Mouse (Mus musculus): Measurements from ENCODE around the gene Pmf1. TPM values are rescaled to one million over a fixed set of nuclear protein-coding genes. Genes with fewer than 3 reads are reported as not detected.

Pmf1 gene
- polyA plus RNA-seq, 1 experiment from 2014 or later, result 97.5 TPM

DNA sequence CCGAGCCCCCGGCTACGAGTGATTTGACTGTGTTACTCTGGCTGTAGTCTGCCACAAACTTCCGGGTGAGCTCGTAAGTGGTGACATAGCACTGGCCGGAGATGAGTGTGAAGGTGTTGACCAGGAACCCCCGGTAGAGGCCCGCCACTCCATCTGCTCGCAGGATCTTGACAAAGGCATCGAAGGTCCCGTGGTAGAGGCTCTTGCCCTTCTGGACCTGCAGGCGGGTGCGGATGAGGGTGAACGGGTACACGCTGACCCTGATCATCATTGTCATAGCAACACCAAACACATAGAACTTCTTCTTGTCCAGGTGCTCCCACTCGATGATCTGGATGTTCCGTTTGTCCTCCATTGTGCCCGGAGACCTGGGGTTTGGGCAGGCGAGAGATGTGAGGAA, 10.6 kb upstream of the Pmf1 start:
- DNase-seq (ENCODE audit: low spot score) (no peak), ATAC-seq (replicated peaks; ENCODE audit: low FRiP score, low read depth) (no peak)
- no peak for TF ChIP-seq CTCF (IDR thresholded peaks at IDR 0.05; ENCODE audit: low read depth)
- H3K4me3 ChIP-seq (replicated peaks; ENCODE audit: low read depth, low read length), result no peak overlapping the region
- H3K4me2 ChIP-seq (ENCODE audit: low read length), result no peak overlapping the region
- H3K36me3 ChIP-seq (ENCODE audit: insufficient read depth, low read length), result peaks cover 38% of the 10 kb centered on the region
- WGBS, result 90% methylated on average over 19 of the region's 19 CpGs
- H3K27me3 ChIP-seq (ENCODE audit: insufficient read depth, low read length), result no peaks in the 10 kb centered on the region
- no peak overlapping the region for H3K9ac ChIP-seq (ENCODE audit: low read depth, low read length)
- H3K27ac ChIP-seq, result no peak overlapping the region
- H3K9me3 ChIP-seq (replicated peaks; ENCODE audit: low read length), result no peaks in the 10 kb centered on the region
- H3K4me1 ChIP-seq (replicated peaks; ENCODE audit: insufficient read depth, low read length), result peaks cover 10% of the 10 kb centered on the region

DNA sequence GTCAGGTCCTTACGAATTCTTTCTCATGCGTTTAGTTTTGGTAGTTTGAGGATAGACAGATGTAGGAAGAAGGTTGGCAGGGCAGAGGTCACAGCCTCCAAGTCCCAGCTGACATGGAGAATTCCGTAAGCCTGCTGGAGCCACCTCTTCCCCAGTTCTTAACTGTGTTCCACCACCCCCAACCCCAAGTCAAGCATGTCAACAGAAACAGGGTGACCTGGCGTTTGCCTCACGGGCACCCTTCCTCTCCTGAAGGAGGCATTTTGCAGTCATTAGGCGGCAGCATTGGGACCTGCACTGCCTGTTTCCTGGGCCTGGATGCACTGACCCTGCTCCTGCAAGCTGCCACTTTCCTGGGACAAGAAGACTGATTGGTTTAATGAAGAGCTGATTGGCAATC, 7.9 kb upstream of the Pmf1 start:
- H3K4me2 ChIP-seq (ENCODE audit: low read length), result no peak overlapping the region
- ATAC-seq (replicated peaks; ENCODE audit: low FRiP score, low read depth) (no peak), DNase-seq (ENCODE audit: low spot score) (no peak)
- H3K9me3 ChIP-seq (replicated peaks; ENCODE audit: low read length), result no peaks in the 10 kb centered on the region
- H3K27me3 ChIP-seq (ENCODE audit: insufficient read depth, low read length), result no peaks in the 10 kb centered on the region
- peak overlapping the region; percentile 23; the same call in 1 of the 2 replicates for H3K9ac ChIP-seq (ENCODE audit: low read depth, low read length)
- H3K36me3 ChIP-seq (ENCODE audit: insufficient read depth, low read length), result peaks cover 46% of the 10 kb centered on the region
- H3K27ac ChIP-seq, result no peak overlapping the region
- no peaks in the 10 kb centered on the region; the same call in 1 of the 2 replicates for H3K4me1 ChIP-seq (replicated peaks; ENCODE audit: insufficient read depth, low read length)
- 69% methylated on average over 6 of the region's 6 CpGs for WGBS
- no peak overlapping the region for H3K4me3 ChIP-seq (replicated peaks; ENCODE audit: low read depth, low read length)
- TF ChIP-seq CTCF (IDR thresholded peaks at IDR 0.05; ENCODE audit: low read depth), result no peak

DNA sequence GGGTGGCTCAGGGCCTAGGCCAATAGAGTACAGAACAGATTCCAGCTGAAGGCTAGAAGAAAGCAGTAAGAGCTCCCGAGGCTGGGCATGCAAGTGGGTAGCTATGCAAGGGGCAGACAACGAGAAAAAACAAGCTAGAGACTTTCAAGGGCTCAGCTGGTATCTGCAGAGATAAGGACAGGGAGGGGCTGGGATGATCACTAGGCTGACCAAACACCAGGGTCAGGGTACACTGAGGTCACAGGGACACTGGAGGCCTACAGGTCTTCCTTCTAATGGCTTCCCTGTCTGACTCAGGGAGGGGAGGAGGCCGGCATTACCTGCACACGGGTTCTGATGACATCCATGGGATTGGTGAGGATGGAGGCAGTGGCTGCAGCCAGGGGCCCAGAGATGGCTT, 5.5 kb upstream of the Pmf1 start:
- H3K9me3 ChIP-seq (replicated peaks; ENCODE audit: low read length), result no peaks in the 10 kb centered on the region
- peaks cover 5% of the 10 kb centered on the region; the same call in 1 of the 2 replicates for H3K4me1 ChIP-seq (replicated peaks; ENCODE audit: insufficient read depth, low read length)
- no peaks in the 10 kb centered on the region for H3K27me3 ChIP-seq (ENCODE audit: insufficient read depth, low read length)
- WGBS, result 87% methylated on average over 4 of the region's 4 CpGs
- no peak overlapping the region for H3K9ac ChIP-seq (ENCODE audit: low read depth, low read length)
- ATAC-seq (replicated peaks; ENCODE audit: low FRiP score, low read depth), result no peak
- H3K4me3 ChIP-seq (replicated peaks; ENCODE audit: low read depth, low read length), result no peak overlapping the region
- no peak overlapping the region for H3K4me2 ChIP-seq (ENCODE audit: low read length)
- no peak for TF ChIP-seq CTCF (IDR thresholded peaks at IDR 0.05; ENCODE audit: low read depth)
- peaks cover 46% of the 10 kb centered on the region for H3K36me3 ChIP-seq (ENCODE audit: insufficient read depth, low read length)
- no peak for DNase-seq (ENCODE audit: low spot score)
- no peak overlapping the region for H3K27ac ChIP-seq

DNA sequence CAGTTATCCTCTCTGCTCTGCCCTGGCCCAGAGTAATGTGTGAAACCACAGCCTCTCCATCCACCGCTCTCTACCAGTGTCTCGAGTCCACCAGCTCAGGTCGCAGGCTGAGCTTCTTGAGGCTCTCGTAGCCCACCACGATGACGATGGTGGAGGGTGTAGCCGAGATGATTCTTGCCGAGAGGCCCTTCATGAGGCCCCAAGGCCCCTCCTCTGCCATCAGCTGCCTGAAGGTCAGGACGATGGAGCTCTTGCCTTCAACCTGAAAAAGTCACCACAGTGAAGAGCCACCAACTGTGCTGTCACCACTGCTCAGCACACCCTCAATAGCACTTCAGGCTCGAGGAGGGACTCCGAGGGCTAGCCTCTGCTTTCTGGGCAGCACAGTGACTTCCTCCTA, 2.5 kb upstream of the Pmf1 start:
- Histone ChIP-seq H3K9ac (ENCODE audit: low read depth, low read length) (no peak overlapping the region), H3K9me3 (replicated peaks; ENCODE audit: low read length) (no peaks in the 10 kb centered on the region), H3K4me2 (ENCODE audit: low read length) (no peak overlapping the region), H3K36me3 (ENCODE audit: insufficient read depth, low read length) (peaks cover 24% of the 10 kb centered on the region), H3K27me3 (ENCODE audit: insufficient read depth, low read length) (no peaks in the 10 kb centered on the region), H3K4me3 (replicated peaks; ENCODE audit: low read depth, low read length) (no peak overlapping the region), H3K27ac (no peak overlapping the region), H3K4me1 (replicated peaks; ENCODE audit: insufficient read depth, low read length) (0 out of 2 replicates have a peak, but pooled peaks cover 16% of the 10 kb centered on the region)
- 88% methylated on average over 11 of the region's 11 CpGs for WGBS
- DNase-seq (ENCODE audit: low spot score), result no peak
- no peak for ATAC-seq (replicated peaks; ENCODE audit: low FRiP score, low read depth)
- no peak for TF ChIP-seq CTCF (IDR thresholded peaks at IDR 0.05; ENCODE audit: low read depth)

DNA sequence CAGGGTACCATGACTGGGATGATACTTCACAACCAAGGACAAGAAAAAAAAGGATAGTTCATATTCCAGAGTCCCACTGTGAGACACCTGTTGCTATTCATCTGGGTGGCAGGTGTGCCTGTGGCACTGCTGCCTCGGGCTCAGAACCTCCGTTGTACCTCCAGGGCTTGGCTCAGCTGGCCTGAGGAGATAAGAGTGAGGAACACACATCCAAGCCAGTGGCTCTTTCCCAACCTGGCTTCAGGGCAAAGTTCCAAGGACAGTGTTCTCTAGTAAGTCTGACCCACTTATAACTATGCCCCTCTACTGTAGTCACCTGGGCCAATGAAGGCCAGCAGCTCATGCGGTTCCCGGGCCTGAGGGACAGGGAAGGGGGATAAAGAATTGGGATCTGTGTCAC, 1.6 kb upstream of the Pmf1 start:
- no peaks in the 10 kb centered on the region for H3K27me3 ChIP-seq (ENCODE audit: insufficient read depth, low read length)
- no peak for ATAC-seq (replicated peaks; ENCODE audit: low FRiP score, low read depth)
- DNase-seq (ENCODE audit: low spot score), result no peak
- H3K4me2 ChIP-seq (ENCODE audit: low read length), result no peak overlapping the region
- H3K4me3 ChIP-seq (replicated peaks; ENCODE audit: low read depth, low read length), result no peak overlapping the region
- H3K27ac ChIP-seq, result no peak overlapping the region
- H3K9me3 ChIP-seq (replicated peaks; ENCODE audit: low read length), result no peaks in the 10 kb centered on the region
- 94% methylated on average over 4 of the region's 4 CpGs for WGBS
- H3K4me1 ChIP-seq (replicated peaks; ENCODE audit: insufficient read depth, low read length), result 0 out of 2 replicates have a peak, but pooled peaks cover 20% of the 10 kb centered on the region
- no peak overlapping the region for H3K9ac ChIP-seq (ENCODE audit: low read depth, low read length)
- no peak for TF ChIP-seq CTCF (IDR thresholded peaks at IDR 0.05; ENCODE audit: low read depth)
- peaks cover 24% of the 10 kb centered on the region for H3K36me3 ChIP-seq (ENCODE audit: insufficient read depth, low read length)

DNA sequence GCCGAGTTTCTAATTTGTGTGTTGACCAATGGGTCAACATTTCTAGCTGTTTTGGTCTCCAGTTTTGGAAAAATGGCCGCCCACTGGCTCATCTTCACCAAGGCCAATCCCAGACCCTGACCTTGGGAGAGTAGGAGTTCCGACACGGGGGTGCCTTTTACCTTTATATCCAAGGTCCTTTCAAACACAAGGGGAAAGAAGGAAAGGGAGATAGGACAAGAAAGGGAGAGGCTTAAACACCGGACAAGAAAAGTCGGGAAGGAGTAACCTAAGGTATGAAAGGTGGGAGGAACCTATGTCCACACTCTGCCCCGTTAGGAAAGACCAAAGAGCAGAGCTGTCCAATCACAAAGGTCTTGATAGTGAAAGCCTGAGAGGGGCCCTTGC, 507 bp upstream of the Pmf1 start:
- ATAC-seq (replicated peaks; ENCODE audit: low FRiP score, low read depth), result no peak
- Histone ChIP-seq H3K4me1 (replicated peaks; ENCODE audit: insufficient read depth, low read length) (0 out of 2 replicates have a peak, but pooled peaks cover 20% of the 10 kb centered on the region), H3K9me3 (replicated peaks; ENCODE audit: low read length) (no peaks in the 10 kb centered on the region), H3K27ac (peak overlapping the region; percentile 97), H3K36me3 (ENCODE audit: insufficient read depth, low read length) (peaks cover 17% of the 10 kb centered on the region), H3K27me3 (ENCODE audit: insufficient read depth, low read length) (no peaks in the 10 kb centered on the region), H3K9ac (ENCODE audit: low read depth, low read length) (no peak overlapping the region), H3K4me2 (ENCODE audit: low read length) (peak overlapping the region; percentile 63), H3K4me3 (replicated peaks; ENCODE audit: low read depth, low read length) (peak overlapping the region; percentile 58)
- WGBS, result 17% methylated on average over 7 of the region's 7 CpGs
- DNase-seq (ENCODE audit: low spot score), result peak; percentile 7
- no peak for TF ChIP-seq CTCF (IDR thresholded peaks at IDR 0.05; ENCODE audit: low read depth)

DNA sequence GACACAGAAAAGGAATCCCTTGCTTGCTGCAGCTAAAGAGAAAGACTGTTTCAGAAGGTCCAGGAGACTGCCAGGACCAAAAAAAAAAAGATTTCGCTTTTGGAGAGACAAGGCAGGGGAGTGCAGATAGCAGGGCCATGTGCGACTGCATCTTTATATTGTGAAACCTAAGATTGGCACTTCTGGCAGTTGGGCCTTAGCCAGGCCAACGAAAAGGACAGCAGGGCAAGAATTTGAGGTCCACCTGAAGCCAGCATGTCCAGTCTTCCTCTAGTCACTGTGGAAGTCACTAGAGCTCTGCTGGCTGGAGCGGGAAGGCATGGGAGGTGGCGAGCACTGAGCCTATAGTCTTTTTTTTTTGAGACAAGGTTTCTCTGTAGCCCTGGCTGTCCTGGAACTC, 1.2 kb downstream of the Pmf1 start:
- Histone ChIP-seq H3K27me3 (ENCODE audit: insufficient read depth, low read length) (no peaks in the 10 kb centered on the region), H3K27ac (peak overlapping the region; percentile 97; the same call in 1 of the 2 replicates), H3K4me3 (replicated peaks; ENCODE audit: low read depth, low read length) (peak overlapping the region; percentile 58; the same call in 1 of the 2 replicates), H3K9me3 (replicated peaks; ENCODE audit: low read length) (no peaks in the 10 kb centered on the region), H3K4me1 (replicated peaks; ENCODE audit: insufficient read depth, low read length) (0 out of 2 replicates have a peak, but pooled peaks cover 20% of the 10 kb centered on the region), H3K36me3 (ENCODE audit: insufficient read depth, low read length) (0 out of 2 replicates have a peak, but pooled peaks cover 11% of the 10 kb centered on the region), H3K9ac (ENCODE audit: low read depth, low read length) (peak overlapping the region; percentile 84), H3K4me2 (ENCODE audit: low read length) (peak overlapping the region; percentile 63)
- DNase-seq (ENCODE audit: low spot score), result no peak
- ATAC-seq (replicated peaks; ENCODE audit: low FRiP score, low read depth), result no peak
- no peak for TF ChIP-seq CTCF (IDR thresholded peaks at IDR 0.05; ENCODE audit: low read depth)
- WGBS, result 40% methylated on average over 5 of the region's 5 CpGs

All from kidney, postnatal 0 days (tissue).